Mouse (Mus musculus) C2C12 (cell line): ENCODE results near the gene Pgbd1.

Experiments
- CTCF ChIP-seq: IDR thresholded peaks from one replicate; pipeline ENCODE4 v1.5.1; 2011; ENCODE audit not compliant: control insufficient read depth, insufficient read depth, insufficient read length
- MYOG ChIP-seq: IDR thresholded peaks from one replicate; pipeline ENCODE4 v1.6.1; 2011; ENCODE audit not compliant: control insufficient read depth, insufficient read length; ENCODE audit errors: extremely low read depth
- USF1 ChIP-seq: IDR thresholded peaks from one replicate; pipeline ENCODE4 v1.6.1; 2011; ENCODE audit warnings: low read depth, mild to moderate bottlenecking, control low read depth, moderate library complexity

DNA sequence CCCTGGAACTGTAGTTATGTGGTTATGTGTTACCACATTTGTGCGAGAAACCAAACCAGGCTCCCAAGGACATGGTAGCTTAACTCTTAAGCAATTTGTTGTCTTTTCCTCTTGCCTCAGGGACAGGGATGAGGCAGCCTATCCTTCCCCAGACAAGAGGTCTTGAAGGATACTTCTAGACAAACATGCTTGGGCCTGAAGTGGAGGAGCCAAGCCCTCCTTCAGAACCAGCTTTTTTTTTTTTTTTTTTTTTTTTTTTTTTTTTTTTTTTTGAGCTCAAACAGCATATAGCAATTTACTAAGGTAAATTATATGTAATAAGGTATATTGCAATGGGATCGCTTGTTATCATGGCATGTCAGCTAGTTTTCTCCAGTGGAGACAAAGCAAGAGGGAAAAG lies 25.1 kb downstream of the Pgbd1 start:
- TF ChIP-seq CTCF (no peak), USF1 (no peak), MYOG (no peak)
